Mouse (Mus musculus) ES-Bruce4 (cell line): ENCODE measurements around the gene Wwp2.

Experiments used
- CTCF ChIP-seq: IDR thresholded peaks from one replicate; pipeline ENCODE4 v1.8.1; 2011; ENCODE audit warnings: low read depth, low read length
- POLR2A ChIP-seq: IDR thresholded peaks from one replicate; pipeline ENCODE4 v1.8.1; 2011; ENCODE audit warnings: low read length; ENCODE audit not compliant: insufficient read depth

- TF ChIP-seq CTCF: no peak
- TF ChIP-seq POLR2A: no peak
These were observed 105.2 kb downstream of the Wwp2 start for GRCm38 (mm10) chr8:107541369-107541768.
